Mouse (Mus musculus) ES-Bruce4 (cell line): ENCODE data around the gene Hivep3.
A peak's percentile ranks its signal among the peaks of the same experiment; 100 is the strongest.

ENCODE experiments used
- CTCF ChIP-seq: IDR thresholded peaks from one replicate; pipeline ENCODE4 v1.8.1; 2011; ENCODE audit warnings: low read depth, low read length
- EP300 ChIP-seq: IDR thresholded peaks from 2 replicates; pipeline ENCODE4 v1.6.1; 2011; ENCODE audit warnings: low read depth, low read length; ENCODE audit not compliant: insufficient read depth
- POLR2A ChIP-seq: IDR thresholded peaks from one replicate; pipeline ENCODE4 v1.8.1; 2011; ENCODE audit warnings: low read length; ENCODE audit not compliant: insufficient read depth

DNA sequence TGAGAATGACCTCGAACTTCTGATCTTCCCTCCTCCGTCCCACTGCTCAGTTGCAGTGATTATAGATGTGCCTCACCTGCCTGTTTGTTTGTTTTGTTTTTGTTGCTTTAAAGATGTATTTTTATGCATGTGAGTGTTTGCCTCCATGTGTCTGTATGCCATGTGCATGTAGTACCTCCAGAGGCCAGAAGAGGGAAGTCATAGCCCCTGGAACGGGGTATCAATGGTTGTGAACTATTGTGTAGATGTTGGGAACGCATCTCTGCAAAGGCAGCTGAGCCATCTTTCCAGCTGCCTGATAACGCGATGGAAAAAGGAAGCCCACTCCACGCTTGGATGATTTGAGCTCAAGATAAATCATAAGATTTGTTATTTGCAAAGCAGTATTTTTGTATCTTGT is 183.9 kb downstream of the Hivep3 start:
- TF ChIP-seq CTCF (peak; percentile 3), EP300 (no peak), POLR2A (no peak)
